Mouse (Mus musculus): ENCODE measurements around the gene Dmpk.

GRCm38 (mm10) chr7:19054777-19055076, 28.9 kb upstream of the Dmpk start:
- TF ChIP-seq CTCF (IDR thresholded peaks at IDR 0.05; ENCODE audit: low read depth) (no peak), EP300 (IDR thresholded peaks at IDR 0.05; ENCODE audit: low read depth) (no peak)
